Mouse (Mus musculus) cerebellum, adult 2 months (tissue): Measurements from ENCODE around the gene Stat4.

Experiments
- CTCF ChIP-seq: fragments of 200-500 bp; IDR thresholded peaks from 2 replicates; pipeline ENCODE4 v1.5.1; 2011; ENCODE audit warnings: low read depth, mild to moderate bottlenecking, control low read depth, low read length, moderate library complexity, borderline replicate concordance; ENCODE audit not compliant: insufficient read depth
- POLR2A ChIP-seq: fragments of 200-500 bp; IDR thresholded peaks from 2 replicates; pipeline ENCODE4 v1.6.1; 2011; ENCODE audit warnings: low read length, control low read depth, borderline replicate concordance; ENCODE audit not compliant: insufficient read depth

DNA sequence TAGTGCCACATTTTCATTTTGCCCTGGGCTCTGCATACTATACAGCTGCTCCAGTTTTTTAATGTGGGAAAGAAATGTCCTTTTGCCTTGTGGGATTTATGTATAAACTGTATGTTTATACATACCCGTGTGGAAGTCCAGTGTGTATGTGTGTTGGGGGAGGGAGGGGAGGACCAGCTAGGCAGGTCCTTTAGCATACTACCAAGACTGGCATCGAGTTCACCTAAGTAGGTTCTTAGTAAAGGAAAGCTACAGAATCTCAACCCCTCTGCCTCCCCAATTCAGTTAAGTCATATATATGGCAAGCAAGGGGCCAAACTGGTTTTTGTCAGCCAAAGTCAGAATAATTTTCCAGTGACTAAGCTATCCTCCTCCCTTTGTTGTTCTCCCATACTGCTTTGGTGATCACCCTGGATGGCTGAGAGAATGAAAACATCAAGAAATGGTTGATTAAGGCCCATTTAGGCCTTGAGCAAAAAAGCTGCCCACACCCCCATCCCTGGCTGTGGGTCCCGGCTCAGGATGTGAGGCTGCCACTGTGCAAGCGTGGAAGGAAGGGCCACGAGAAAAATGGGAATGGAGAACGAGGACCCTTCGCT, 126.2 kb downstream of the Stat4 start:
- TF ChIP-seq CTCF (no peak), POLR2A (no peak)
